Mouse (Mus musculus): Measurements from ENCODE around the gene Dip2c.

DNA sequence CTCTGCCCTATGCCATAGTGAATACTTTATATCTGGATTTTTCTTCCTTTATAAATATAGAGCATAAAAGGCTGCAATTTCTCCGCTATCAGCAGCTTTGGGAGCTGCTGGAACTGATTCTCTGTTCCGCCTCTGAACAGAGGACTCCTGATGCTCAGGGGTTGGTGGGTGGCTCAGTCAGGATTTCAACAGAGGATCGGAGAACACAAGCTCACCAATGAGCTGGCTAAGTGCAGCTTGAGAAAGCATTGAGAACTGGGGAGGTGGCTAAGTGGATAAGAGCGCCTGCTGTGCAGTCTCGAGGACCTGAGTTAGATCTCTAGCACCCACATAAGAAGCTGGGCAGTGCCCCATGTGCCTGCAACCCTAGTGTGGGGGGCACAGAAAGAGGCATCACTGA lies 49.2 kb upstream of the Dip2c start:
- TF ChIP-seq POLR2A (IDR thresholded peaks at IDR 0.05; ENCODE audit: control insufficient read depth in 1 of 2, insufficient read depth in 1 of 2, low read depth in 1 of 2, low read length in 2 of 2, poor library complexity in 1 of 2) (no peak), RAD21 (IDR thresholded peaks at IDR 0.05; ENCODE audit: low read depth, low read length) (no peak), RCOR1 (IDR thresholded peaks at IDR 0.05; ENCODE audit: low read depth, low read length) (no peak), SMC3 (IDR thresholded peaks at IDR 0.05; ENCODE audit: low read depth, low read length) (no peak), USF2 (IDR thresholded peaks at IDR 0.05; ENCODE audit: borderline replicate concordance in 1 of 2, insufficient read depth in 1 of 2, low read depth in 1 of 2, low read length in 2 of 2) (no peak), USF1 (IDR thresholded peaks at IDR 0.05; ENCODE audit: low read depth, low read length) (no peak), CTCF (IDR thresholded peaks at IDR 0.05 in 2 of 3, conservative IDR thresholded peaks at IDR 0.05 in 1 of 3; ENCODE audit: control insufficient read depth in 1 of 3, insufficient read depth in 1 of 3, low read depth in 2 of 3, low read length in 3 of 3, poor library complexity in 1 of 3, severe bottlenecking in 1 of 3) (no peak), TBP (IDR thresholded peaks at IDR 0.05; ENCODE audit: low read depth, low read length) (no peak)
